In the genomic region with DNA sequence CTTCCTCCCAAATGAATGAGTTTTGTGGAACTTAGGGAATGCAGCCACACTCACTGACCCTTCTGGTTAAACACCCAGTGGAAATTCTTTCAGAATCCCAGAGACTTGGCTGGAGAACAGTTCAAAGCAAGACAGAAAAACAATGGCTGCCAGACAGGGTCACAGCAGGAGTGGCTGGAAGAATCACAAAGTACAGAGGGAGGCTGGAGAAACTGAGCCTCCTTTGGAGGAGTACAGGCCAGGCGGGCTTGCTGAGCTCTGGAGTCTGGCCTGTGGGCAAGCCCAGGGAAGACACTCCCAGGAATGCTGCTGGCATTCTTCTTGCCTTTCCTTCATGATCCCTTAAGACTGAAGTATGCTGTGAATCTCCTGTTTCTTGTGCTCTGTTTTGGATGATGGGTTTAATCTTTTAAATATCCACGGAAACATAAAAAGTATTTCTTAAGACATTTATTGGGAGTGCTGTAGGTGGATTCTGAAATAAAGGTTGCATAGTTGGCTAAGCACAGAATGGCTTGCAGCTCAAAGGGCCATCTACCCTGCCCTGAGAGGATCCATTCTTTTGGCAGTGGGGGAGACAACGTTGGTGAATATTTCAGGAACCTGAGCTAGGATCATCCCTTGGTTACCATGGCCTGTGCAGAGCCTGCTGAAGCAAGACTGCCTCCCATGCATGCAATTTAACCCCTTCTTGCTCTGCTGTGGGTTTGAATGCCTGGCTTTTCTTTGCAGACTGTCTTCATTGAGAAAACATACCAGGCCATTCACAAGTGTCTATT, we compare ENCODE assay signal across 8 mouse cellular contexts.
DNase-seq lines count a peak whose midpoint lies in the region; ATAC-seq and TF ChIP-seq lines count a peak whose summit lies in the region.
"Had no signal": no experiment of that assay in that cellular context is flagged by ENCODE, and none has a peak within 500 bp of the region (broad histone marks: within the 10 kb centered on the region; RNA-seq: fewer than 3 reads in every experiment).

No protein-coding gene starts in this region.

- no peaks in the 10 kb centered on the region for H3K36me3 ChIP-seq in hindbrain, embryonic 10.5 days

- no peaks in the 10 kb centered on the region for H3K9me3 ChIP-seq in hindbrain, embryonic 10.5 days

- no peaks in the 10 kb centered on the region for H3K27me3 ChIP-seq in Patski
- H3K27me3 ChIP-seq in hindbrain, embryonic 10.5 days (ENCODE audit: insufficient read depth, poor library complexity, severe bottlenecking) = no peaks in the 10 kb centered on the region

- no peak for TF ChIP-seq CTCF in Patski (IDR thresholded peaks at IDR 0.05)

- in situ Hi-C loops in Patski (cut with MboI; ENCODE audit: low pct_unique_long_range_greater_than_20kb) = no loop called here

- peak; percentile 13 for DNase-seq in kidney, postnatal 14 days
- DNase-seq in kidney, adult 18-20 months = no peak
- DNase-seq in ES-CJ7 (ENCODE audit: low read depth, low spot score) (peak; percentile 8), Patski (ENCODE audit: low read depth, low spot score) (peak; percentile 31)
- peak; percentile 46 for DNase-seq in hindbrain, embryonic 10.5 days (ENCODE audit: low spot score)
- DNase-seq in adrenal gland, adult 2 months = no peak
- DNase-seq: liver had no signal

- CTCF ChIA-PET in Patski (lab: Charles Lee) = interaction anchor here (0.9 kb wide), 1 partner anchor 11 kb away, joined by 4 read pairs; no protein-coding TSS in a partner anchor

- ATAC-seq in Patski = peak; percentile 98
- ATAC-seq in megakaryocyte-erythroid progenitor cell, adult 5-6 weeks (replicated peaks; ENCODE audit: low FRiP score, low TSS enrichment, poor library complexity, severe bottlenecking) = no peak

- H3K4me3 ChIP-seq in hindbrain, embryonic 10.5 days = no peak overlapping the region

- POLR2A ChIA-PET in Patski (lab: Charles Lee) = no interaction called here

- peaks cover 13% of the 10 kb centered on the region for H3K4me1 ChIP-seq in hindbrain, embryonic 10.5 days (replicated peaks)

- H3K27ac ChIP-seq in hindbrain, embryonic 10.5 days = peak overlapping the region; percentile 75

- WGBS in hindbrain, embryonic 10.5 days = 20% methylated on average over 3 of the region's 3 CpGs

Comparison
In these comparisons a context has a peak if more than half of its experiments do, and no peak if none do; other contexts are left out.
1. DNase-seq: peak in kidney, postnatal 14 days (single experiment), ES-CJ7 (single experiment), Patski (single experiment) and hindbrain, embryonic 10.5 days (single experiment); none in kidney, adult 18-20 months (single experiment) and adrenal gland, adult 2 months (single experiment).